Mouse (Mus musculus) CH12.LX (cell line): ENCODE results near the gene Nfe2l1. TPM values are rescaled to one million over a fixed set of nuclear protein-coding genes. Genes with fewer than 3 reads are reported as not detected.

Experiments used
- polyA plus RNA-seq: library from polyadenylated mRNA; unstranded; fragments of >175 nt; gene quantifications from 2 replicates; pipeline ENCODE4 v1.2.1, GENCODE M21; 2012; ENCODE audit warnings: low read depth; ENCODE audit not compliant: insufficient read length
- total RNA-seq, 2 experiments: library from RNA; depleted of rRNA; stranded (reverse); fragments of 300-350 nt in 1 of 2; fragments of >200 nt in 1 of 2; gene quantifications; 2 replicates each; pipeline ENCODE4 v1.2.3; 2012 to 2014

Nfe2l1 gene
- total and polyA plus RNA-seq, 3 experiments = 77.7 to 169 (median 145) TPM

Other genes with a start within 250 kb of the Nfe2l1 start
- gene Snx11, start 52.4 kb downstream of the Nfe2l1 start, total RNA-seq (2012; rRNA removed) = 153 and 173 TPM in 2 replicates
- 244 and 246 TPM in 2 replicates for gene Snx11, start 52.4 kb downstream of the Nfe2l1 start, total RNA-seq (2014; rRNA removed)
- 208 and 217 TPM in 2 replicates for gene Snx11, start 52.4 kb downstream of the Nfe2l1 start, polyA plus RNA-seq
- 144 and 163 TPM in 2 replicates for gene Cbx1, start 40.8 kb downstream of the Nfe2l1 start, total RNA-seq (2012; rRNA removed)
- gene Cbx1, start 40.8 kb downstream of the Nfe2l1 start, total RNA-seq (2014; rRNA removed) = 115 and 138 TPM in 2 replicates
- gene Cbx1, start 40.8 kb downstream of the Nfe2l1 start, polyA plus RNA-seq = 223 and 251 TPM in 2 replicates
- gene Copz2, start 19.9 kb upstream of the Nfe2l1 start, total RNA-seq (2012; rRNA removed) = 1.3 and 4.1 TPM in 2 replicates
- gene Copz2, start 19.9 kb upstream of the Nfe2l1 start, total RNA-seq (2014; rRNA removed) = 0.28 and 0.35 TPM in 2 replicates
- 0.87 and 0.99 TPM in 2 replicates for gene Copz2, start 19.9 kb upstream of the Nfe2l1 start, polyA plus RNA-seq
- gene Cdk5rap3, start 86.5 kb upstream of the Nfe2l1 start, total RNA-seq (2012; rRNA removed) = 96.3 and 112 TPM in 2 replicates
- gene Cdk5rap3, start 86.5 kb upstream of the Nfe2l1 start, total RNA-seq (2014; rRNA removed) = 59.5 and 61.6 TPM in 2 replicates
- 70.3 and 80.0 TPM in 2 replicates for gene Cdk5rap3, start 86.5 kb upstream of the Nfe2l1 start, polyA plus RNA-seq
- 0.08 TPM in 2 replicates for gene Prr15l, start 98.1 kb upstream of the Nfe2l1 start, total RNA-seq (2012; rRNA removed)
- not detected in 2 replicates for gene Prr15l, start 98.1 kb upstream of the Nfe2l1 start, total RNA-seq (2014; rRNA removed)
- 0.19 and 0.31 TPM in 2 replicates for gene Prr15l, start 98.1 kb upstream of the Nfe2l1 start, polyA plus RNA-seq
- gene Pnpo, start 114.0 kb upstream of the Nfe2l1 start, total RNA-seq (2012; rRNA removed) = 38.5 and 42.9 TPM in 2 replicates
- 54.3 and 56.2 TPM in 2 replicates for gene Pnpo, start 114.0 kb upstream of the Nfe2l1 start, total RNA-seq (2014; rRNA removed)
- 32.5 and 36.3 TPM in 2 replicates for gene Pnpo, start 114.0 kb upstream of the Nfe2l1 start, polyA plus RNA-seq
- 2.1 and 2.8 TPM in 2 replicates for gene Sp2, start 153.0 kb upstream of the Nfe2l1 start, total RNA-seq (2012; rRNA removed)
- 1.1 TPM in 2 replicates for gene Sp2, start 153.0 kb upstream of the Nfe2l1 start, total RNA-seq (2014; rRNA removed)
- 15.9 and 21.0 TPM in 2 replicates for gene Sp2, start 153.0 kb upstream of the Nfe2l1 start, polyA plus RNA-seq
- gene Sp6, start 183.4 kb upstream of the Nfe2l1 start, total RNA-seq (2012; rRNA removed) = 44.3 and 65.5 TPM in 2 replicates
- 15.8 and 18.4 TPM in 2 replicates for gene Sp6, start 183.4 kb upstream of the Nfe2l1 start, total RNA-seq (2014; rRNA removed)
- gene Sp6, start 183.4 kb upstream of the Nfe2l1 start, polyA plus RNA-seq = 10.0 and 10.1 TPM in 2 replicates
- gene Scrn2, start 200.0 kb upstream of the Nfe2l1 start, total RNA-seq (2012; rRNA removed) = 55.8 and 63.9 TPM in 2 replicates
- gene Scrn2, start 200.0 kb upstream of the Nfe2l1 start, total RNA-seq (2014; rRNA removed) = 34.5 and 37.5 TPM in 2 replicates
- gene Scrn2, start 200.0 kb upstream of the Nfe2l1 start, polyA plus RNA-seq = 35.2 and 41.1 TPM in 2 replicates
- gene Lrrc46, start 211.4 kb upstream of the Nfe2l1 start, total RNA-seq (2012; rRNA removed) = 0.38 and 0.46 TPM in 2 replicates
- gene Lrrc46, start 211.4 kb upstream of the Nfe2l1 start, total RNA-seq (2014; rRNA removed) = 0.23 TPM in 1 of 2 replicates, not detected in the other
- gene Lrrc46, start 211.4 kb upstream of the Nfe2l1 start, polyA plus RNA-seq = 0.91 and 1.0 TPM in 2 replicates
- gene Mrpl10, start 211.6 kb upstream of the Nfe2l1 start, total RNA-seq (2012; rRNA removed) = 111 and 119 TPM in 2 replicates
- 93.2 and 104 TPM in 2 replicates for gene Mrpl10, start 211.6 kb upstream of the Nfe2l1 start, total RNA-seq (2014; rRNA removed)
- 110 and 132 TPM in 2 replicates for gene Mrpl10, start 211.6 kb upstream of the Nfe2l1 start, polyA plus RNA-seq
- 14.2 and 17.6 TPM in 2 replicates for gene Osbpl7, start 220.7 kb upstream of the Nfe2l1 start, total RNA-seq (2012; rRNA removed)
- gene Osbpl7, start 220.7 kb upstream of the Nfe2l1 start, total RNA-seq (2014; rRNA removed) = 6.6 and 7.4 TPM in 2 replicates
- 22.1 and 24.4 TPM in 2 replicates for gene Osbpl7, start 220.7 kb upstream of the Nfe2l1 start, polyA plus RNA-seq